Mouse (Mus musculus) skeletal muscle tissue, adult 2 months (tissue): ENCODE data around the gene H2-K1.
"Not testable (repeated sequence)": the region's sequence is repeated elsewhere in the genome, so short reads cannot be mapped to it uniquely, and the experiment has no call there.

Experiments
- DNase-seq: peaks from one replicate; pipeline ENCODE4 v3.0.0-alpha.2; 2012; ENCODE audit warnings: low read depth, low spot score

The H2-K1 gene

GRCm38 (mm10) chr17:34026917-34027655, 26.9 kb upstream of the H2-K1 start:
- peak; percentile 18 for DNase-seq

- no peak for DNase-seq
These were observed 26.1 kb upstream of the H2-K1 start for GRCm38 (mm10) chr17:34026221-34026620.

GRCm38 (mm10) chr17:34025756-34026151, 25.6 kb upstream of the H2-K1 start:
- no peak for DNase-seq

- no peak for DNase-seq
These were observed 25.0 kb upstream of the H2-K1 start for GRCm38 (mm10) chr17:34024861-34025755.

- peak; percentile 68 for DNase-seq
These were observed 24.2 kb upstream of the H2-K1 start, which contains the start of gene Ring1 for GRCm38 (mm10) chr17:34024317-34024821. Gene Ring1 (minus strand): TSS chr17:34024680.

GRCm38 (mm10) chr17:34023678-34024077, 23.5 kb upstream of the H2-K1 start:
- DNase-seq: no peak

GRCm38 (mm10) chr17:34022987-34023386, 22.8 kb upstream of the H2-K1 start:
- no peak for DNase-seq

- no peak for DNase-seq
These were observed 22.3 kb upstream of the H2-K1 start for GRCm38 (mm10) chr17:34022414-34022783.

GRCm38 (mm10) chr17:34021539-34022413, 21.6 kb upstream of the H2-K1 start:
- DNase-seq: no peak

- no peak for DNase-seq
These were observed 13.3 kb upstream of the H2-K1 start for GRCm38 (mm10) chr17:34013436-34013835.

GRCm38 (mm10) chr17:34010156-34010555, 10.0 kb upstream of the H2-K1 start:
- DNase-seq: no peak

GRCm38 (mm10) chr17:34006570-34006969, 6.4 kb upstream of the H2-K1 start:
- no peak for DNase-seq

- no peak for DNase-seq
These were observed 3.3 kb upstream of the H2-K1 start for GRCm38 (mm10) chr17:34003426-34003825.

GRCm38 (mm10) chr17:34000796-34001195, 649 bp upstream of the H2-K1 start:
- DNase-seq: not testable (repeated sequence)

GRCm38 (mm10) chr17:33999341-34000149, 602 bp downstream of the H2-K1 start:
- DNase-seq: no peak

- DNase-seq: not testable (repeated sequence)
These were observed 1.4 kb downstream of the H2-K1 start for GRCm38 (mm10) chr17:33998697-33999096.

- not testable (repeated sequence) for DNase-seq
These were observed 3.1 kb downstream of the H2-K1 start for GRCm38 (mm10) chr17:33997025-33997424.

- no peak for DNase-seq
These were observed 4.5 kb downstream of the H2-K1 start for GRCm38 (mm10) chr17:33995651-33996050.

GRCm38 (mm10) chr17:33994959-33995358, 5.2 kb downstream of the H2-K1 start:
- DNase-seq: no peak

- no peak for DNase-seq
These were observed 8.1 kb downstream of the H2-K1 start for GRCm38 (mm10) chr17:33991788-33992664.
